Mouse (Mus musculus) large intestine, adult 2 months (tissue): ENCODE results near the gene Mpzl3. TPM values are rescaled to one million over a fixed set of nuclear protein-coding genes. Genes with fewer than 3 reads are reported as not detected.

Experiments used
- DNase-seq: peaks from one replicate; pipeline ENCODE4 v3.0.0-alpha.2; 2012; ENCODE audit warnings: low read depth, low spot score
- WGBS: fragments of 180-500 bp; shearing (Covaris S2); methylation state at CpG from one replicate; pipeline ENCODE4 v1.1.7; 2018; 5-methylcytosine and 5-hydroxymethylcytosine counted together
- polyA plus RNA-seq: library from polyadenylated mRNA; depleted of rRNA; stranded (reverse); fragments of >200 nt; gene quantifications from 2 replicates; pipeline ENCODE4 v1.2.3, GENCODE M21; 2012

Mpzl3 gene
- polyA plus RNA-seq, 1 experiment: 4.5 TPM

- no peak for DNase-seq
- WGBS: 54% methylated on average over 6 of the region's 6 CpGs
Measured at GRCm38 (mm10) chr9:45095149-45095937, 40.4 kb downstream of the Mpzl3 start.

GRCm38 (mm10) chr9:45097877-45098276, 42.9 kb downstream of the Mpzl3 start:
- 93% methylated on average over 5 of the region's 5 CpGs for WGBS
- DNase-seq: no peak

GRCm38 (mm10) chr9:45098426-45098825, 43.4 kb downstream of the Mpzl3 start:
- WGBS: 49% methylated on average over 3 of the region's 3 CpGs
- DNase-seq: no peak

- 28% methylated on average over 1 of the region's 1 CpGs for WGBS
- DNase-seq: no peak
Measured at GRCm38 (mm10) chr9:45102528-45102927, 47.5 kb downstream of the Mpzl3 start.

- DNase-seq: no peak
- 28% methylated on average over 11 of the region's 11 CpGs for WGBS
Measured at GRCm38 (mm10) chr9:45103211-45103979, 48.4 kb downstream of the Mpzl3 start.

GRCm38 (mm10) chr9:45105596-45106374, 50.8 kb downstream of the Mpzl3 start:
- DNase-seq: no peak
- WGBS: 38% methylated on average over 2 of the region's 2 CpGs

GRCm38 (mm10) chr9:45115706-45116105, 60.7 kb downstream of the Mpzl3 start:
- DNase-seq: no peak
- WGBS: 59% methylated on average over 14 of the region's 14 CpGs

GRCm38 (mm10) chr9:45116819-45117218, 61.8 kb downstream of the Mpzl3 start:
- WGBS: 16% methylated on average over 9 of the region's 9 CpGs
- peak; percentile 31 for DNase-seq

- no peak for DNase-seq
- 32% methylated on average over 13 of the region's 13 CpGs for WGBS
Measured at GRCm38 (mm10) chr9:45117741-45118431, 62.9 kb downstream of the Mpzl3 start, which contains the start of gene Scn2b. Gene Scn2b, plus strand, starts transcription at chr9:45117782.

GRCm38 (mm10) chr9:45118552-45118951, 63.6 kb downstream of the Mpzl3 start:
- 72% methylated on average over 10 of the region's 10 CpGs for WGBS
- no peak for DNase-seq

GRCm38 (mm10) chr9:45119316-45119953, 64.4 kb downstream of the Mpzl3 start:
- no peak for DNase-seq
- WGBS: 95% methylated on average over 8 of the region's 8 CpGs

GRCm38 (mm10) chr9:45119954-45120530, 65.1 kb downstream of the Mpzl3 start:
- WGBS: 94% methylated on average over 14 of the region's 14 CpGs
- no peak for DNase-seq

- 86% methylated on average over 6 of the region's 6 CpGs for WGBS
- DNase-seq: no peak
Measured at GRCm38 (mm10) chr9:45120567-45120966, 65.6 kb downstream of the Mpzl3 start.

- 23% methylated on average over 6 of the region's 6 CpGs for WGBS
Measured at GRCm38 (mm10) chr9:45121001-45121400, 66.0 kb downstream of the Mpzl3 start.

GRCm38 (mm10) chr9:45121769-45122168, 66.8 kb downstream of the Mpzl3 start:
- peak; percentile 57 for DNase-seq
- WGBS: 1% methylated on average over 10 of the region's 10 CpGs

More at GRCm38 (mm10) chr9:45121001-45121400, 66.0 kb downstream of the Mpzl3 start:
- DNase-seq: no peak

- 12% methylated on average over 9 of the region's 9 CpGs for WGBS
- peak; percentile 57 for DNase-seq
Measured at GRCm38 (mm10) chr9:45122209-45122761, 67.3 kb downstream of the Mpzl3 start.

- 90% methylated on average over 14 of the region's 14 CpGs for WGBS
- no peak for DNase-seq
Measured at GRCm38 (mm10) chr9:45125211-45125610, 70.2 kb downstream of the Mpzl3 start.

GRCm38 (mm10) chr9:45126941-45127340, 72.0 kb downstream of the Mpzl3 start:
- 58% methylated on average over 7 of the region's 7 CpGs for WGBS
- no peak for DNase-seq
